Comparison of ENCODE assay signal across 10 mouse cellular contexts in the genomic region with DNA sequence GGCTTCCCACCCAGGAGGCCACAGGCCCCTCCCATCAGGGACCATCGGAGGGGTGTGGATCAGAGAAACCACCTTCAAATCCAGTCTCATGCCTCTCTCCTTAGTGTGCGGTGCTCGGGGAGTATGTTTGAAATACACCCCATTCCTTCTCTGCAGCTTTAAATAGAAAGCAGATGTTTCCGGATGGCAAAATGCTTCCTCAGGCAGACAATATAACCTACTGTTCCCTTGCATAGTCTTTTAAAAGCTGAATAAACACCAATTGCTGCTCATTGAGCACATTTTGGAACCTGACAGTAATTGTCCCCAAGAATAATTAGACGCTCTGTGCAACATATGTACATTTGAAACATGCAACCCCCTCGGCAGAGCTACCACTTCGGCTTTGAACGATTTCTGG. TPM values are rescaled to one million over a fixed set of nuclear protein-coding genes. Genes with fewer than 3 reads are reported as not detected.
A peak's percentile ranks its signal among the peaks of the same experiment; 100 is the strongest.
DNase-seq lines count a peak whose midpoint lies in the region; ATAC-seq and TF ChIP-seq lines count a peak whose summit lies in the region.
"Had no signal": no experiment of that assay in that cellular context is flagged by ENCODE, and none has a peak within 500 bp of the region (broad histone marks: within the 10 kb centered on the region; RNA-seq: fewer than 3 reads in every experiment).

No protein-coding gene starts in this region.

- WGBS in lung, embryonic 14.5 days, result 23% methylated on average over 8 of the region's 8 CpGs
- WGBS in embryonic facial prominence, embryonic 11.5 days, result 25% methylated on average over 8 of the region's 8 CpGs
- WGBS in heart, embryonic 16.5 days, result 33% methylated on average over 8 of the region's 8 CpGs
- 22% methylated on average over 8 of the region's 8 CpGs for WGBS in neural tube, embryonic 13.5 days

- H3K4me2 ChIP-seq in lung, embryonic 14.5 days, result no peak overlapping the region
- H3K4me2 ChIP-seq in embryonic facial prominence, embryonic 11.5 days (ENCODE audit: low read depth, low read length), result no peak overlapping the region
- H3K4me2 ChIP-seq in heart, embryonic 16.5 days (ENCODE audit: low read depth, low read length), result peak overlapping the region; percentile 29
- H3K4me2 ChIP-seq in neural tube, embryonic 13.5 days, result peak overlapping the region; percentile 13; the same call in 1 of the 2 replicates

- no peaks in the 10 kb centered on the region for H3K9me3 ChIP-seq in lung, embryonic 14.5 days (ENCODE audit: low read depth, low read length)
- H3K9me3 ChIP-seq in embryonic facial prominence, embryonic 11.5 days (replicated peaks; ENCODE audit: control insufficient read depth, low read length), result no peaks in the 10 kb centered on the region
- H3K9me3 ChIP-seq in heart, embryonic 16.5 days (replicated peaks; ENCODE audit: control insufficient read depth, low read length), result no peaks in the 10 kb centered on the region
- no peaks in the 10 kb centered on the region for H3K9me3 ChIP-seq in neural tube, embryonic 13.5 days

- H3K9ac ChIP-seq in lung, embryonic 14.5 days, result no peak overlapping the region
- H3K9ac ChIP-seq in embryonic facial prominence, embryonic 11.5 days (replicated peaks; ENCODE audit: low read length), result no peak overlapping the region
- H3K9ac ChIP-seq in heart, embryonic 16.5 days (ENCODE audit: low read length), result no peak overlapping the region; the same call in 1 of the 2 replicates
- 0 out of 2 replicates have a peak overlapping the region, but pooled peaks have one; percentile 0 for H3K9ac ChIP-seq in neural tube, embryonic 13.5 days

- TF ChIP-seq CTCF in lung, embryonic 14.5 days (IDR thresholded peaks at IDR 0.05; ENCODE audit: low read depth), result no peak

- DNase-seq in lung, embryonic 14.5 days, result peak; percentile 16
- no peak for DNase-seq in lung, adult 18-20 months
- DNase-seq in embryonic facial prominence, embryonic 11.5 days (ENCODE audit: low spot score), result peak; percentile 82
- no peak for DNase-seq in spleen, adult 12 weeks (ENCODE audit: low spot score)
- DNase-seq in natural killer cell, adult 2 months (ENCODE audit: low spot score in 2 of 2), result no peak
- DNase-seq: cerebellum, postnatal 10 days; kidney, adult 2 months; lung, postnatal 36 days had no signal

- H3K4me1 ChIP-seq in lung, embryonic 14.5 days (ENCODE audit: insufficient read depth), result peaks cover 18% of the 10 kb centered on the region; the same call in 1 of the 2 replicates
- H3K4me1 ChIP-seq in embryonic facial prominence, embryonic 11.5 days (ENCODE audit: control insufficient read depth, insufficient read depth, low read length), result peaks cover 11% of the 10 kb centered on the region; the same call in 1 of the 2 replicates
- H3K4me1 ChIP-seq in heart, embryonic 16.5 days (ENCODE audit: control insufficient read depth, insufficient read depth, low read length), result peaks cover 41% of the 10 kb centered on the region
- peaks cover 83% of the 10 kb centered on the region for H3K4me1 ChIP-seq in neural tube, embryonic 13.5 days (replicated peaks)

- no peak overlapping the region for H3K4me3 ChIP-seq in lung, embryonic 14.5 days (ENCODE audit: low read depth, low read length)
- no peak overlapping the region for H3K4me3 ChIP-seq in embryonic facial prominence, embryonic 11.5 days (ENCODE audit: low read depth, low read length)
- no peak overlapping the region for H3K4me3 ChIP-seq in heart, embryonic 16.5 days (ENCODE audit: low read length)
- no peak overlapping the region for H3K4me3 ChIP-seq in neural tube, embryonic 13.5 days

- ATAC-seq in lung, embryonic 14.5 days (ENCODE audit: insufficient read depth), result no peak
- peak; percentile 32; the same call in 1 of the 2 replicates for ATAC-seq in embryonic facial prominence, embryonic 11.5 days (replicated peaks; ENCODE audit: insufficient number of reproducible peaks, low FRiP score, low TSS enrichment, low read depth)
- no peak for ATAC-seq in heart, embryonic 16.5 days (replicated peaks; ENCODE audit: extremely low read depth, insufficient read depth, low FRiP score)
- no peak for ATAC-seq in neural tube, embryonic 13.5 days (ENCODE audit: low read depth)

- no peak overlapping the region; the same call in 1 of the 2 replicates for H3K27ac ChIP-seq in lung, embryonic 14.5 days (ENCODE audit: low read depth)
- peak overlapping the region; percentile 72; the same call in 1 of the 2 replicates for H3K27ac ChIP-seq in embryonic facial prominence, embryonic 11.5 days (replicated peaks; ENCODE audit: low read depth, low read length)
- peak overlapping the region; percentile 5; the same call in 1 of the 2 replicates for H3K27ac ChIP-seq in heart, embryonic 16.5 days (ENCODE audit: low read length)
- peak overlapping the region; percentile 78 for H3K27ac ChIP-seq in neural tube, embryonic 13.5 days (replicated peaks)

- H3K27me3 ChIP-seq in lung, embryonic 14.5 days (ENCODE audit: insufficient read depth, low read length), result no peaks in the 10 kb centered on the region
- H3K27me3 ChIP-seq in embryonic facial prominence, embryonic 11.5 days (ENCODE audit: control insufficient read depth, insufficient read depth, low read length), result no peaks in the 10 kb centered on the region
- no peaks in the 10 kb centered on the region for H3K27me3 ChIP-seq in heart, embryonic 16.5 days (ENCODE audit: control insufficient read depth, insufficient read depth, low read length)
- H3K27me3 ChIP-seq in neural tube, embryonic 13.5 days, result no peaks in the 10 kb centered on the region

- H3K36me3 ChIP-seq in lung, embryonic 14.5 days (ENCODE audit: insufficient read depth), result no peaks in the 10 kb centered on the region
- no peaks in the 10 kb centered on the region for H3K36me3 ChIP-seq in embryonic facial prominence, embryonic 11.5 days (replicated peaks; ENCODE audit: control insufficient read depth, insufficient read depth, low read depth, low read length)
- no peaks in the 10 kb centered on the region for H3K36me3 ChIP-seq in heart, embryonic 16.5 days (ENCODE audit: control insufficient read depth, insufficient read depth)
- no peaks in the 10 kb centered on the region for H3K36me3 ChIP-seq in neural tube, embryonic 13.5 days

RNA-seq across cellular contexts. Expression of a gene that starts 53.3 kb away (rescaled TPM):
- 38.2 and 40.5 TPM in 2 replicates for polyA plus RNA-seq in lung, embryonic 14.5 days (2014; fragmentation: Nextera tagmentation; extraction: Ambion mirVana)
- polyA plus RNA-seq in embryonic facial prominence, embryonic 11.5 days (2014; fragmentation: Nextera tagmentation; extraction: Ambion mirVana), result 21.0 and 24.4 TPM in 2 replicates
- polyA plus RNA-seq in heart, embryonic 16.5 days (2015; fragmentation: Nextera tagmentation; extraction: Ambion mirVana), result 53.9 and 59.9 TPM in 2 replicates
- 30.5 and 31.9 TPM in 2 replicates for polyA plus RNA-seq in neural tube, embryonic 13.5 days (2015; fragmentation: Nextera tagmentation; extraction: Ambion mirVana)

Comparison
In these comparisons a context has a peak if more than half of its experiments do, and no peak if none do; other contexts are left out.
1. DNase-seq: peak in lung, embryonic 14.5 days (single experiment) and embryonic facial prominence, embryonic 11.5 days (single experiment); none in lung, adult 18-20 months (0 of 2), spleen, adult 12 weeks (single experiment) and natural killer cell, adult 2 months (0 of 2).
2. H3K4me2 ChIP-seq: peak in heart, embryonic 16.5 days (single experiment) and neural tube, embryonic 13.5 days (single experiment); none in lung, embryonic 14.5 days (single experiment) and embryonic facial prominence, embryonic 11.5 days (single experiment).